ENCODE assay signal across 25 mouse cellular contexts in genomic region chrX:129773556-129774255, GRCm38 (mm10). TPM values are rescaled to one million over a fixed set of nuclear protein-coding genes. Genes with fewer than 3 reads are reported as not detected.
DNase-seq lines count a peak whose midpoint lies in the region; ATAC-seq and TF ChIP-seq lines count a peak whose summit lies in the region.
"Had no signal": no experiment of that assay in that cellular context is flagged by ENCODE, and none has a peak within 500 bp of the region (broad histone marks: within the 10 kb centered on the region; RNA-seq: fewer than 3 reads in every experiment).

No protein-coding gene starts in this region.

- no peak for DNase-seq in hindbrain, embryonic 10.5 days (ENCODE audit: low spot score)
- DNase-seq in hindbrain, postnatal 0 days (ENCODE audit: low spot score): no peak
- DNase-seq in brain, adult 2 months (ENCODE audit: low read depth, low spot score): peak; percentile 28
- DNase-seq in kidney, adult 11 months: no peak
- DNase-seq: adrenal gland, postnatal 36 days; cerebellum, adult 11-12 months; cerebellum, postnatal 36 days; embryo, embryonic 11 days; gastrocnemius, postnatal 10 days; heart, adult 11 months; kidney, adult 8-10 months; kidney, postnatal 10 days; left cerebral cortex, postnatal 4 days; right cerebral cortex, postnatal 25 days; thymus, postnatal 14 days had no signal

- no peak overlapping the region for H3K9ac ChIP-seq in hindbrain, postnatal 0 days (replicated peaks; ENCODE audit: low read length)
- no peak overlapping the region for H3K9ac ChIP-seq in midbrain, embryonic 12.5 days (replicated peaks)
- no peak overlapping the region for H3K9ac ChIP-seq in midbrain, embryonic 16.5 days (ENCODE audit: low read depth, low read length)
- H3K9ac ChIP-seq in forebrain, embryonic 15.5 days (replicated peaks): no peak overlapping the region
- H3K9ac ChIP-seq: embryonic facial prominence, embryonic 13.5 days; limb, embryonic 15.5 days; liver, embryonic 14.5 days; lung, embryonic 15.5 days had no signal

- no peak overlapping the region for H3K4me2 ChIP-seq in hindbrain, postnatal 0 days (ENCODE audit: low read depth, low read length)
- H3K4me2 ChIP-seq in midbrain, embryonic 12.5 days (replicated peaks): no peak overlapping the region
- no peak overlapping the region for H3K4me2 ChIP-seq in midbrain, embryonic 16.5 days (ENCODE audit: low read length)
- no peak overlapping the region for H3K4me2 ChIP-seq in forebrain, embryonic 15.5 days (replicated peaks)
- H3K4me2 ChIP-seq: embryonic facial prominence, embryonic 13.5 days; heart, embryonic 11.5 days; limb, embryonic 15.5 days; lung, embryonic 15.5 days had no signal

- H3K27me3 ChIP-seq in hindbrain, embryonic 10.5 days (ENCODE audit: insufficient read depth, poor library complexity, severe bottlenecking): no peaks in the 10 kb centered on the region
- H3K27me3 ChIP-seq in hindbrain, postnatal 0 days (ENCODE audit: insufficient read depth, low read length): no peaks in the 10 kb centered on the region
- no peaks in the 10 kb centered on the region for H3K27me3 ChIP-seq in midbrain, embryonic 12.5 days
- H3K27me3 ChIP-seq in midbrain, embryonic 16.5 days (ENCODE audit: control insufficient read depth, insufficient read depth, low read depth, low read length): no peaks in the 10 kb centered on the region
- no peaks in the 10 kb centered on the region for H3K27me3 ChIP-seq in forebrain, embryonic 15.5 days
- H3K27me3 ChIP-seq: embryonic facial prominence, embryonic 13.5 days; limb, embryonic 15.5 days; lung, embryonic 15.5 days had no signal

- ATAC-seq in hindbrain, postnatal 0 days: no peak
- ATAC-seq in midbrain, embryonic 12.5 days (ENCODE audit: low FRiP score, low read depth): peak; percentile 65; the same call in 1 of the 2 replicates
- no peak for ATAC-seq in midbrain, embryonic 16.5 days
- ATAC-seq in forebrain, embryonic 15.5 days (replicated peaks): peak; percentile 82
- ATAC-seq: CD4-positive, CD25-positive, alpha-beta regulatory T cell, adult 4 months had no signal

- no peaks in the 10 kb centered on the region for H3K4me1 ChIP-seq in hindbrain, embryonic 10.5 days (replicated peaks)
- H3K4me1 ChIP-seq in hindbrain, postnatal 0 days (ENCODE audit: insufficient read depth, low read length): no peaks in the 10 kb centered on the region
- no peaks in the 10 kb centered on the region for H3K4me1 ChIP-seq in midbrain, embryonic 12.5 days
- no peaks in the 10 kb centered on the region; the same call in 1 of the 2 replicates for H3K4me1 ChIP-seq in midbrain, embryonic 16.5 days (ENCODE audit: control insufficient read depth, insufficient read depth, low read length)
- H3K4me1 ChIP-seq in forebrain, embryonic 15.5 days: peaks cover 4% of the 10 kb centered on the region; the same call in 1 of the 2 replicates
- H3K4me1 ChIP-seq: embryonic facial prominence, embryonic 13.5 days; limb, embryonic 15.5 days; lung, embryonic 15.5 days had no signal

- no peaks in the 10 kb centered on the region for H3K36me3 ChIP-seq in hindbrain, embryonic 10.5 days
- H3K36me3 ChIP-seq in hindbrain, postnatal 0 days (ENCODE audit: insufficient read depth, low read length): no peaks in the 10 kb centered on the region
- no peaks in the 10 kb centered on the region for H3K36me3 ChIP-seq in midbrain, embryonic 12.5 days
- no peaks in the 10 kb centered on the region for H3K36me3 ChIP-seq in midbrain, embryonic 16.5 days (ENCODE audit: control insufficient read depth, insufficient read depth, low read length)
- no peaks in the 10 kb centered on the region for H3K36me3 ChIP-seq in forebrain, embryonic 15.5 days
- H3K36me3 ChIP-seq: embryonic facial prominence, embryonic 13.5 days; limb, embryonic 15.5 days; lung, embryonic 15.5 days had no signal

- H3K4me3 ChIP-seq in hindbrain, embryonic 10.5 days: no peak overlapping the region
- H3K4me3 ChIP-seq in hindbrain, postnatal 0 days (ENCODE audit: low read length): no peak overlapping the region
- H3K4me3 ChIP-seq in midbrain, embryonic 12.5 days: no peak overlapping the region
- H3K4me3 ChIP-seq in midbrain, embryonic 16.5 days (ENCODE audit: low read depth, low read length): no peak overlapping the region
- H3K4me3 ChIP-seq in forebrain, embryonic 15.5 days: no peak overlapping the region
- H3K4me3 ChIP-seq: embryonic facial prominence, embryonic 13.5 days; erythroblast, embryonic 14.5 days; limb, embryonic 15.5 days; lung, embryonic 15.5 days had no signal

- no peak for TF ChIP-seq CTCF in hindbrain, postnatal 0 days (IDR thresholded peaks at IDR 0.05; ENCODE audit: low read depth)

- 66% methylated on average over 11 of the region's 11 CpGs for WGBS in hindbrain, embryonic 10.5 days
- WGBS in hindbrain, postnatal 0 days: 64% methylated on average over 11 of the region's 11 CpGs
- WGBS in midbrain, embryonic 12.5 days: 65% methylated on average over 11 of the region's 11 CpGs
- WGBS in midbrain, embryonic 16.5 days: 52% methylated on average over 11 of the region's 11 CpGs
- 40% methylated on average over 11 of the region's 11 CpGs for WGBS in forebrain, embryonic 15.5 days

- 0 out of 2 replicates have a peak overlapping the region, but pooled peaks have one; percentile 62 for H3K27ac ChIP-seq in hindbrain, embryonic 10.5 days
- H3K27ac ChIP-seq in hindbrain, postnatal 0 days: no peak overlapping the region
- H3K27ac ChIP-seq in midbrain, embryonic 12.5 days (replicated peaks): 0 out of 2 replicates have a peak overlapping the region, but pooled peaks have one; percentile 20
- H3K27ac ChIP-seq in midbrain, embryonic 16.5 days (ENCODE audit: low read length): no peak overlapping the region
- peak overlapping the region; percentile 46; the same call in 1 of the 2 replicates for H3K27ac ChIP-seq in forebrain, embryonic 15.5 days (replicated peaks)
- H3K27ac ChIP-seq: embryonic facial prominence, embryonic 13.5 days; limb, embryonic 15.5 days; liver, embryonic 14.5 days; lung, embryonic 15.5 days had no signal

- H3K9me3 ChIP-seq in hindbrain, embryonic 10.5 days: no peaks in the 10 kb centered on the region
- no peaks in the 10 kb centered on the region for H3K9me3 ChIP-seq in hindbrain, postnatal 0 days (ENCODE audit: low read length)
- H3K9me3 ChIP-seq in midbrain, embryonic 12.5 days: no peaks in the 10 kb centered on the region
- no peaks in the 10 kb centered on the region for H3K9me3 ChIP-seq in midbrain, embryonic 16.5 days (replicated peaks; ENCODE audit: control insufficient read depth, low read length, poor library complexity, severe bottlenecking)
- no peaks in the 10 kb centered on the region for H3K9me3 ChIP-seq in forebrain, embryonic 15.5 days
- H3K9me3 ChIP-seq: embryonic facial prominence, embryonic 13.5 days; limb, embryonic 15.5 days; lung, embryonic 15.5 days had no signal

RNA-seq across cellular contexts. Expression of gene Diaph2, which starts 24.2 kb away (rescaled TPM):
- 3.5 and 4.1 TPM in 2 replicates for polyA plus RNA-seq in hindbrain, embryonic 10.5 days (2016; fragmentation: Nextera tagmentation; extraction: Ambion mirVana)
- 2.3 and 3.7 TPM in 2 replicates for total RNA-seq in hindbrain, postnatal 0 days (2014; rRNA removed)
- 3.2 and 4.1 TPM in 2 replicates for polyA plus RNA-seq in hindbrain, postnatal 0 days (2015; fragmentation: Nextera tagmentation; extraction: Ambion mirVana)
- 6.7 and 7.3 TPM in 2 replicates for polyA plus RNA-seq in midbrain, embryonic 12.5 days (2016; fragmentation: Nextera tagmentation; extraction: Ambion mirVana)
- polyA plus RNA-seq in midbrain, embryonic 16.5 days (2015; fragmentation: Nextera tagmentation; extraction: Ambion mirVana): 3.4 and 3.6 TPM in 2 replicates
- 5.8 and 6.1 TPM in 2 replicates for polyA plus RNA-seq in forebrain, embryonic 15.5 days (2015; fragmentation: Nextera tagmentation; extraction: Ambion mirVana)
- polyA plus RNA-seq: erythroblast, embryonic 14.5 days had no signal

Comparison
In these comparisons a context has a peak if more than half of its experiments do, and no peak if none do; other contexts are left out.
1. H3K27ac ChIP-seq: peak in hindbrain, embryonic 10.5 days (single experiment), midbrain, embryonic 12.5 days (single experiment) and forebrain, embryonic 15.5 days (single experiment); none in hindbrain, postnatal 0 days (single experiment) and midbrain, embryonic 16.5 days (single experiment).
2. ATAC-seq: peak in midbrain, embryonic 12.5 days (single experiment) and forebrain, embryonic 15.5 days (single experiment); none in hindbrain, postnatal 0 days (single experiment) and midbrain, embryonic 16.5 days (single experiment).